Mouse (Mus musculus) bone marrow, adult 2 months (tissue): ENCODE results near the gene Col7a1. TPM values are rescaled to one million over a fixed set of nuclear protein-coding genes. Genes with fewer than 3 reads are reported as not detected.

Experiments
- H3K27ac ChIP-seq: fragments of 200-500 bp; 2 replicates; pipeline ENCODE4 v1.5.1; 2012; ENCODE audit warnings: low read depth, mild to moderate bottlenecking, control low read depth, inconsistent platforms, low read length; ENCODE audit not compliant: control insufficient read depth, poor library complexity, insufficient read depth
- H3K4me1 ChIP-seq: fragments of 200-500 bp; 2 replicates; pipeline ENCODE4 v1.6.1; 2011; ENCODE audit warnings: low read length; ENCODE audit not compliant: control insufficient read depth, insufficient read depth
- H3K4me3 ChIP-seq: fragments of 200-500 bp; replicated peaks from 2 replicates; pipeline ENCODE3; 2011; ENCODE audit warnings: mild to moderate bottlenecking, low read depth, low read length, control low read depth; ENCODE audit not compliant: control insufficient read depth
- CTCF ChIP-seq: fragments of 200-500 bp; IDR thresholded peaks from 2 replicates; pipeline ENCODE4 v1.5.1; 2011; ENCODE audit warnings: low read length, control low read depth; ENCODE audit not compliant: control insufficient read depth, insufficient read depth
- POLR2A ChIP-seq: fragments of 200-500 bp; IDR thresholded peaks from 2 replicates; pipeline ENCODE4 v1.6.1; 2011; ENCODE audit warnings: low read depth, mild to moderate bottlenecking, control low read depth, low read length, borderline replicate concordance; ENCODE audit not compliant: control insufficient read depth
- WGBS: fragments of 180-500 bp; shearing (Covaris S2); methylation state at CpG from one replicate; pipeline ENCODE4 v1.1.7; 2018; 5-methylcytosine and 5-hydroxymethylcytosine counted together
- polyA plus RNA-seq: library from polyadenylated mRNA; stranded (reverse); fragments of >200 nt; gene quantifications from 2 replicates; pipeline ENCODE4 v1.2.4, GENCODE M21; 2011; ENCODE audit warnings: low replicate concordance; ENCODE audit not compliant: missing spikeins, insufficient read depth, insufficient read length

Gene Col7a1
- polyA plus RNA-seq, 1 experiment = 17.5 TPM

DNA sequence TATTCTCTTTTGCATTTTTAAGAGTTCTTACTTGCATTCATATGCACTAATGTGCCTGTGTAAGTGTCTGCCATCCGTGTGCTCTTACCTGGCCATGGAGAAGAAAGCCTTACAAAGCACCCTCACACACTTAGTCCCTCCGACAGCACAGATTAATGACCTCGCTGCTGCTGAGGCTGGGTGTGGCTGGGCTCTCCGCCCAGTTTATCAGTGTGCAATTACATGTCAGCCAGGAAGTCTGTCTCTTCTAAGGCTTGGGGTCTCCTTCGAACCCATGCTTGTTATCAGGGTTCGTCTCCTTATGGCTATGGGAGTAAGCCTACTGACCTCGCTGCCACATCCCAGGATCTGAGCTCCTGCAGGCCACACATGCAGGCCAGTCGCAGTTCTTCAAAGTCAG is 62.0 kb downstream of the Col7a1 start:
- no peak for TF ChIP-seq POLR2A
- TF ChIP-seq CTCF = no peak
- no peak overlapping the region for H3K27ac ChIP-seq
- peaks cover 4% of the 10 kb centered on the region; the same call in 1 of the 2 replicates for H3K4me1 ChIP-seq
- WGBS = 66% methylated on average over 8 of the region's 8 CpGs
- H3K4me3 ChIP-seq = no peak overlapping the region

DNA sequence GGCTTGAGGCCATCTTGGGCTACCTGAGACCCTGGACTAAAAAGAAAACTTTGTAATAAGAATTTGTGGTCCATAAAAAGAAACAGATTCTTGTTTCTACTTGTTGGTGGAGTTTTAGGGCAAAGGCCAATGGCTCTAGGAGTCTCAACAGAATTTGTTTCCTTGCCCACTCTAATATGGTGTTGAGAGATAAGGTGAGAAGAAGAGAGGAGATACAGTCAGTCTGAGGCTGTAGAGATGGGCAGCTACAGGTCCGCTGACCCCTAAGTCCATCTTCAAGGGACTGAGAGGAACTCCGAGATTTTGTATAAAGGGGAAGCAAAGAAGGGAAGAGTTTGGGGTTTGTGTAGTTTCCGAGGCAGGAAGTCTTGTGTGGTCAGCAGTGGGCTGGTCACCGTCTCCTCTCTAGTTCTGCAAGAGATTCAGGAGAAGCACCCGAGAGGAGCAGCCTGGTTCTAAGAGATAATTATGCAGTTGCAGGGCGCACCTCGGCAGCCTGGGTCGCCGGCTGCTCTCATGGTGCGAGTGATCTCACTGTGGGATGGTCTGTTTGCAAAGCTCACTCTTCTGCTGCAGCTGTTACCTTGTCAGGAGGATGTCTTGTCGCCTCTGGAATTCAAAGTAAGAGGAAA is 63.7 kb downstream of the Col7a1 start:
- peaks cover 6% of the 10 kb centered on the region; the same call in 1 of the 2 replicates for H3K4me1 ChIP-seq
- peak overlapping the region; percentile 54 for H3K27ac ChIP-seq
- TF ChIP-seq POLR2A (no peak), CTCF (no peak)
- peak overlapping the region; percentile 49 for H3K4me3 ChIP-seq
- 20% methylated on average over 11 of the region's 11 CpGs for WGBS

DNA sequence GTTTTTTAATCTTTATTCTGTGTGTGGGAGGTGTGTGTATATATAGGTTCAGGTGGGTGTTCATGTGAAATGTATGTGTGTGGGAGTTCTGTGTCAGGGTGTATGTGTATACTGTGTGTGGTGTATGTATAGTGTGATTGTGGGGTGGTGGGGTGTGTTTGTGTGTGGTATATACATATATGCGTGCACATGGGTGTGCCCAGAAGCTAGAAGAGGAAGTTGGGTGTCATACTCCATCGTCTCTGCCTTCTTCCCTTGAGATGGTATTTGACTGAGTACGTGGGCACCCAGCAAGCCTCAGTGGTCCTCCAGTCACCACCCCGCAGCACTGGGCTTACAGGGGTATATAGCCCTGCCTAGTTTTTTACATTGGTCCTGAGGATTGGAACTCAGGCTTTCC is 68.0 kb downstream of the Col7a1 start:
- no peak for TF ChIP-seq CTCF
- TF ChIP-seq POLR2A = no peak
- 21% methylated on average over 4 of the region's 4 CpGs for whole genome bisulfite sequencing
- Histone ChIP-seq H3K4me1 (peaks cover 13% of the 10 kb centered on the region; the same call in 1 of the 2 replicates), H3K27ac (peak overlapping the region; percentile 89), H3K4me3 (no peak overlapping the region)

DNA sequence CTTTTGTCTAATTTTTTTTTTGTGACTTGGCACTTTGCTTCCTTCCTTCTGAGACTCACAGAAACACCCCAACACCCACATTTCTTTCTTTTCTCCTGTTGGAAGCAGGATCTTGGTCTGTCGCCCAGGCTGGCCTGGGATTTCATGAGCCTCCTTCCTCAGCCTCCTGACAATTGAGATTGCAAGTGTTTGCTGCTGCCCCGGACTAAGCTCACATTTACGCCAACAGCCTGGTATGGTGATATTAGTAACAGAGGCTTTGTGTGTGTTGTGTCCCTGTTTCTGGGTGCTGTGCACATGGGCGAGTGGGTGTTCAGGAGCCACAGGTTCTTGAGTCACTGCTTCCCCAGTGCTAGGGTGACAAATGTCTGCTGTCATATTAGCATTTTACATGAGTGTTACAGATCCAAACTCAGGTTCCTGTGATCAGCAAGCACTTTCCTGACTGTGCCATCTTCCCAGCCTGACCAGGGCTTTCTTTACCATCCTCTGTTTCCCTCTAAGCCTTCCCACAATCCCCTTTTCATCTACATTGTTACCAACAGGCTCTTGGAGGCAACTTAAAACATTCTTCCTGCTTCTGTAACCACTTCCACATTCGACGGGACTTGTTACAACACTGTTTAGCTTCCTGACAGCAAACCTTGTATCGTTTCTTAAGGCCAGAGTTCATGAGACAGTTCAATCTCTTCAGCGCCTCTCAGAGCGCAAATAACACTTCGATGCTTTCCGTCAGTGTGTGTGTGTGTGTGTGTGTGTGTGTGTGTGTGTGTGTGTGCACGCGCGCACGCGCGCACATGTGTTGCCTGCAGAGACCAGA is 69.7 kb downstream of the Col7a1 start:
- WGBS = 33% methylated on average over 17 of the region's 17 CpGs
- Histone ChIP-seq H3K27ac (peak overlapping the region; percentile 86), H3K4me3 (peak overlapping the region; percentile 24), H3K4me1 (peaks cover 9% of the 10 kb centered on the region; the same call in 1 of the 2 replicates)
- TF ChIP-seq POLR2A = no peak
- TF ChIP-seq CTCF = no peak

DNA sequence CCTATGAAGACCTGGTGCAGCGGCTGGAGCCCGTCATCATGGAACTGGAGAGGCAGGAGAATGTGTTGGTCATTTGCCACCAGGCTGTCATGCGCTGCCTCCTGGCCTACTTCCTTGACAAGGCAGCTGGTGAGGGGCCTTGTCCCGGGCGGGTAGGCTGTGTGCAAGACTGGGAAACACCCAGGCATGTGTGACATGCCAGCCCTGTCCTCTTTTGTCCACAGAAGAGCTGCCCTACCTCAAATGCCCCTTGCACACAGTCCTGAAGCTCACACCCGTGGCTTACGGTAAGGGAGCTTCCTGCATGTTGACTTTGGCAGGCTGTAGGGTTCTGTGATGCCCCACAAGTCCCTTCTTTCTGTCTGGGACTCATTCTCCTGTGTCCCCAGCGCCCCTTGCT is 74.1 kb downstream of the Col7a1 start:
- Histone ChIP-seq H3K4me3 (no peak overlapping the region), H3K27ac (no peak overlapping the region; the same call in 1 of the 2 replicates), H3K4me1 (peaks cover 5% of the 10 kb centered on the region; the same call in 1 of the 2 replicates)
- WGBS = 73% methylated on average over 8 of the region's 8 CpGs
- TF ChIP-seq POLR2A = no peak
- TF ChIP-seq CTCF = no peak

DNA sequence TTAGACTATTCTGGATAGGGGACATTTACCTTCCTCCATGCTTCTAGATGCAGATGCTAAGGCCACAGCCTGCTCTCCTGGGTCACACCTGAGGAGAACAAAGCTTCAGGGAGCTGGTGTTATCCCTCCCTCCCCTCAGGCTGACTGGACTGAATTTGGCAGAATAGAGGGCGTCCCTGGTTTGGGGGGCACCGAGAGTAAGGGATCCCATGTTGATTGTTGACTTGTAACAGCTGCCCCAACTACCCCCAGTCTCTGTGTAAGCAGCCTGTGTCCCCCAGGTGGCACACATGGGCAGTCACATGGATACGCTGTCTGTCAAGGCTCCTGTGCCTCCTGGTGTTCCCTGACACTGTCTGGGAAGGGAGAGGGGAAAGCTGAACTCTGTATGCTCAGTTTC is 75.0 kb downstream of the Col7a1 start:
- TF ChIP-seq POLR2A (no peak), CTCF (no peak)
- no peak overlapping the region for H3K27ac ChIP-seq
- WGBS = 84% methylated on average over 3 of the region's 3 CpGs
- peaks cover 3% of the 10 kb centered on the region; the same call in 1 of the 2 replicates for H3K4me1 ChIP-seq
- no peak overlapping the region for H3K4me3 ChIP-seq

DNA sequence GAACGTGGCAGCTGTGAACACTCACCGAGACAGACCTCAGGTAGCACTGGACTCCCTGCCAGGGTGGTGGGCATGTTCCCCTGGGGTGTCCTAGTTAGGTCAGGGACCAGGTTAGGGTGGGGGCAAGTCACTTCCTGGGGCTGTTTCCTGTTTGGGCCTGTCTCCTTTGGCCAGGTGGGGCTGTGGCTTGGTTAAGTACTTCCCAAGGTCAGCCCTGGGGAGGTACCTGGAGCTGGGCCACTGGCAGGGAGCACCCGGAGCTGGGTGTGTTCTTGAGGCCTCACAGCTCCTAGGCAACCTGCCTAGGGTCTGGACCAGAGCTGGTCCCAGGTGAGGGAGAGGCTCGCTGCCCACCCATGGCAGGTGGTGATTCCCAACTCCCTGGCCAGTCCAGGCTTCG is 75.5 kb downstream of the Col7a1 start:
- no peaks in the 10 kb centered on the region; the same call in 1 of the 2 replicates for H3K4me1 ChIP-seq
- 55% methylated on average over 5 of the region's 5 CpGs for WGBS
- H3K27ac ChIP-seq = no peak overlapping the region
- no peak for TF ChIP-seq CTCF
- no peak for TF ChIP-seq POLR2A
- no peak overlapping the region for H3K4me3 ChIP-seq

DNA sequence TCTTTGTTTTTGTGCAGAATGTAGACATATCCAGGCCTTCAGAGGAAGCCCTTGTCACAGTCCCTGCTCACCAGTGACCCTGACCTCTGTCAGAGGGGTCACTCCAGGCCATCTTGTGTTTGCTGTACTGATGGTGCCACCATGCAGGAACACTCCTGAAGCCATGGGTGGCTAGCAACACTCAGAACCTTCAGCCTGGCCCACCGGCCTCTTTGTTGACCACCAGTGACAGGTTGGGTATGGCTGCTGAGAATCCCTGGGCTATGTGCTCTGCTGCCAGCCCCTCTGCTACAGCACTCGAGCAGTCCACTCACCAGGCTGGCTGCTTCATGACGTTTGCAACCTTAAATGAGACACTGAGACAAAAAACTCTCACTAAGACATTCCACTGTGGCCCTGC is 76.9 kb downstream of the Col7a1 start:
- Histone ChIP-seq H3K4me3 (no peak overlapping the region), H3K4me1 (no peaks in the 10 kb centered on the region; the same call in 1 of the 2 replicates), H3K27ac (no peak overlapping the region)
- 81% methylated on average over 3 of the region's 3 CpGs for WGBS
- TF ChIP-seq CTCF (no peak), POLR2A (no peak)
